Mouse (Mus musculus): Measurements from ENCODE around the gene Kel.

Gene Kel

GRCm38 (mm10) chr6:41646220-41646619 lies 57.9 kb downstream of the Kel start:
- no peak for DNase-seq (ENCODE audit: low read depth, low spot score)

DNA sequence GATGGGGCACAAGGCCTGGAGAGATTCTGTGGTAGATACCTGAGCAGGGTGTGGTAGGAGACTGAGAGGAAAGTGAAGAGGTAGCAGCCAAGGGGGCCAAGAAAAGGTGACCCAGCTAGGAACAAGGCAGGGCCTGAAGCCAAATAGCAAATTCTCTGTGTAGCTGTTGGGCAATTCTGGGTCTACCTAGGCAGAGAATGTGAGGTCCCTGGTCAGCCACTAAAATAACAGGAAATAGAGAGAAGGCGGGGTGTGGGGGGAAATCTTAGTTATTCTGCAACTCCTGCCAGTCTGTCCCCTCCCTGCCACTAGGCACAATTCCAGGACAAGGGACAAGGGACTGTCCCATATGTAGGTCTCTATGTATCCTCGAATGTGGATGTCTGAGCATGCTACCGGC lies 60.9 kb downstream of the Kel start:
- no peak for DNase-seq (ENCODE audit: low read depth, low spot score)

GRCm38 (mm10) chr6:41642765-41643164 lies 61.4 kb downstream of the Kel start:
- DNase-seq (ENCODE audit: low read depth, low spot score), result no peak

DNA sequence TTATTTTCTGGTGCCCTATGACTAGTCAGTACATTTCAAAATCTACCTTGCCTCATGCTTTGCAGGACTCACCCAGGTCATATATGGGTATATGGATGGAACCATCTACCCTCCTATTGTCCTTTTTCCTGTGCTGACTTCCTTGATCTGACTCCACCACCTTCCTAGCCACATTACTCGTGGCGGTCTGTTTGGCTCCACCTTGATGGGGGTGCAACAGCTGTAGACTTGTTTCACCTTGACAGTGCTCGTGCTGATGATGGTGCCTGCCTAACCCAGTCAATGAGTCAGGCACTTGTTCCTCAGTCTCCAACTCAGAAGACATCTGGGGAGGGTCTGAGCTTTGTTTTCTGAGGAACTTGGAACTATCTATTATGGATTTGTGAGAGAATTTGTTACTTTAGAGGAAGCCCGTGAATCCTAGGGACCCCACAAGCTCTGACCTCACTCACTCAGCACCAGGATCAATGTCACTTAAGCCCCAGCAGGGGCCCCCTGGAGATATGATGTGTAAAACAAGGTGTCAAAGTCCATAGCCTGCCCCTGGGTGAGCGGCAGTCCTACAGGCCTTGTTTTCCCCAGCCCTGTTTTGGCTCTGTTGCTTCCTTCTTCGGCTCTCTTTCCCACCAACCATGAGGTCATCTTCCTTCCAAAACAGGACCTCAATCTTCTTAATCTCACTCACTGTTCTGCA lies 62.8 kb downstream of the Kel start:
- no peak for DNase-seq (ENCODE audit: low read depth, low spot score)

GRCm38 (mm10) chr6:41640449-41640848 lies 63.7 kb downstream of the Kel start:
- no peak for DNase-seq (ENCODE audit: low read depth, low spot score)

- no peak for DNase-seq (ENCODE audit: low read depth, low spot score)
These were observed 66.1 kb downstream of the Kel start for GRCm38 (mm10) chr6:41637927-41638506.

- no peak for DNase-seq (ENCODE audit: low read depth, low spot score)
These were observed 66.7 kb downstream of the Kel start for GRCm38 (mm10) chr6:41637393-41637792.
